Mouse (Mus musculus) telencephalon, adult 2 months (tissue): ENCODE measurements around the gene Gm3633.
"Not testable (repeated sequence)": the region's sequence is repeated elsewhere in the genome, so short reads cannot be mapped to it uniquely, and the experiment has no call there.

Experiments used
- DNase-seq: peaks from one replicate; pipeline ENCODE4 v3.0.0-alpha.2; 2011; ENCODE audit warnings: low read depth, low spot score

The Gm3633 gene

DNA sequence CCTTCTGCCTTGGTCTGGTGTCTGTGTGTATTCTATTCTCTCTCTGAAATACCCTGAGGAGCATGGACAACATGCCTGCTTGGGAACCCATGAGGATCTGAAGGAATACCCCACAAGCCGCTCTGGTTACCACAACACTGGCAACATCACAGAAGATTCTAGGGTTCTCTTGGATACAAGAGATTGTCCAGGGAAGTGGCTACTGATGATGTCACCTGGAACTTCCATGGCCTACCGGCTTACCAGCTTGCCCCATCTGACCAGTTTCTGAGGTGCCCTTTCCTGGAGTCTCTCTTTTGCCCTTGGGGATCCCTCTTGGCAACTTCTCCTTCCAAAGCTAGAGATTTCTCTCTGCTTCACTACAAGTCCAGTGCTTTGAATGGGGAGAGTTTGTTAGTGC is at the start of gene Gm3633:
Gene Gm3633, minus strand, starts transcription at position 101 of the 400 bp plus-strand sequence.
- not testable (repeated sequence) for DNase-seq

DNA sequence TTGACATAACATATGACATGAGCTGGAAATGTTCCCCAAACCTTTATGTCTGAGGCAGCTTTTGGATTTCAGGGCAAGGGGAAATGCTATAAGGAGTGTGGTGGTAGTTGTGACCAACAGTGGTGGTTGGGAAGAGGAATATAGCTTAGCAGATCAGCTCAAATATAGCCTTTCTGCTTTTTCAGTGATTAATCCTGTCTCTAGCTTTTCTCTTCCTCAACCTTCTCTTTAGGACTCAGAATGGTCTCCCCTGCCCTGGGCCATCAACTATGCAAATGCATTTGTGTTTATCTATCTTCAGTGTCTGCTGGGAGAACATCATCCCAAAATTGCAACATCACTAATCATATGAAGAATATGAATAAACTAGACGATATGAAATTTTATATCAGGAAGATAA is 13.9 kb upstream of the Gm3633 start, which contains the start of gene Gm10378:
Gene Gm10378, plus strand, starts transcription at position 301 of the 400 bp plus-strand sequence.
- not testable (repeated sequence) for DNase-seq

DNA sequence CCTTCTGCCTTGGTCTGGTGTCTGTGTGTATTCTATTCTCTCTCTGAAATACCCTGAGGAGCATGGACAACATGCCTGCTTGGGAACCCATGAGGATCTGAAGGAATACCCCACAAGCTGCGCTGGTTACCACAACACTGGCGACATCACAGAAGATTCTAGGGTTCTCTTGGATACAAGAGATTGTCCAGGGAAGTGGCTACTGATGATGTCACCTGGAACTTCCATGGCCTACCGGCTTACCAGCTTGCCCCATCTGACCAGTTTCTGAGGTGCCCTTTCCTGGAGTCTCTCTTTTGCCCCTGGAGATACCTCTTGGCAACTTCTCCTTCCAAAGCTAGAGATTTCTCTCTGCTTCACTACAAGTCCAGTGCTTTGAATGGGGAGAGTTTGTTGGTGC is 41.9 kb downstream of the Gm3633 start, which contains the start of gene Gm17124:
Gene Gm17124, minus strand, starts transcription at position 101 of the 400 bp plus-strand sequence.
- not testable (repeated sequence) for DNase-seq
